Mouse (Mus musculus) fibroblast of lung, adult 2 months (primary cell): Measurements from ENCODE around the gene Tpp2.
A peak's percentile ranks its signal among the peaks of the same experiment; 100 is the strongest.
"Not testable (repeated sequence)": the region's sequence is repeated elsewhere in the genome, so short reads cannot be mapped to it uniquely, and the experiment has no call there.

Experiments
- DNase-seq: peaks from one replicate; pipeline ENCODE4 v3.0.0-alpha.2; 2011; ENCODE audit warnings: low read depth

The Tpp2 gene

GRCm38 (mm10) chr1:43933488-43934415 is at the start of gene Tpp2:
Gene Tpp2 (plus strand): TSS chr1:43933647.
- DNase-seq, result peak; percentile 99

DNA sequence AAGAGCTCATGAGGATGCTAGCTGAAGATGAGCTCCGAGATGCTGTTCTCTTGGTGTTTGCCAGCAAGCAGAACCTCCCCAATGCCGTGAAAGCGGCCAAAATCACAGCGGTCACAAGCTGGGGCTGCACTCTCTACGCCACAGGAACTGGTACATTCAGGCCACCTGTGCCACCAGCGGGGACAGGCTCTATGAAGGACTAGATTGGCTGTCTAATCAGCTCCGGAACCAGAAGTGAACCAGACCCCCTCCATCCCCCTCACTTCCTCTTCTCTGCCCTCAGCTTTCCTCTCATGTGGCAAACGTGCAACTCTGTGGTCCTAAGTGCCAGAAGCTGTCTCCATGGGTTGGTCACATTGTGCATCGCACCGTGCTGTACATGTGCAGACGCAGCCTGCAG is 45.1 kb upstream of the Tpp2 start:
- not testable (repeated sequence) for DNase-seq

GRCm38 (mm10) chr1:43895742-43896141 is 37.7 kb upstream of the Tpp2 start:
- no peak for DNase-seq

DNA sequence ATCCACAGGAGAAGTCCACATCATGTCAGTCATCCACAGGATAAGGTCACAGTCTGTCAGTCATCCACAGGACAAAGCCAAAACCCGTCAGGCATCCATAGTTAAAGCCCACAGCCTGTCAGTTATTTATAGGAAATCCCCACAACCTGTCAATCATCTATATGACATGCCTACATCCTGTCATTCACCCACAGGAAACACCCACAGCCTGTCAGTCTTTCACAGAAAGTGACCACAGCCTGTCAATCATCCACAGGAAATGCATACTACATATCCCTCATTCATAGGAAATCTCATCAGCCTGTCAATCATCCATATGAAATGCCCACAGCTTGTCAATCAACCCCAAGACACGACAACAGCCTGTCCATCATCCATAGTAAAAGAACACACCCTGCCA is 36.3 kb upstream of the Tpp2 start:
- no peak for DNase-seq

- DNase-seq, result no peak
Observed at GRCm38 (mm10) chr1:43897987-43898386, 35.5 kb upstream of the Tpp2 start.

GRCm38 (mm10) chr1:43898991-43899714 is 34.3 kb upstream of the Tpp2 start:
- DNase-seq, result peak; percentile 15

- DNase-seq, result no peak
Observed at GRCm38 (mm10) chr1:43902417-43902816, 31.0 kb upstream of the Tpp2 start.

- no peak for DNase-seq
Observed at GRCm38 (mm10) chr1:43902855-43903254, 30.6 kb upstream of the Tpp2 start.

- DNase-seq, result no peak
Observed at GRCm38 (mm10) chr1:43915428-43915827, 18.0 kb upstream of the Tpp2 start.

GRCm38 (mm10) chr1:43916854-43917253 is 16.6 kb upstream of the Tpp2 start:
- no peak for DNase-seq

GRCm38 (mm10) chr1:43934416-43934810 is 966 bp downstream of the Tpp2 start:
- no peak for DNase-seq

- DNase-seq, result no peak
Observed at GRCm38 (mm10) chr1:43939310-43939709, 5.9 kb downstream of the Tpp2 start.

DNA sequence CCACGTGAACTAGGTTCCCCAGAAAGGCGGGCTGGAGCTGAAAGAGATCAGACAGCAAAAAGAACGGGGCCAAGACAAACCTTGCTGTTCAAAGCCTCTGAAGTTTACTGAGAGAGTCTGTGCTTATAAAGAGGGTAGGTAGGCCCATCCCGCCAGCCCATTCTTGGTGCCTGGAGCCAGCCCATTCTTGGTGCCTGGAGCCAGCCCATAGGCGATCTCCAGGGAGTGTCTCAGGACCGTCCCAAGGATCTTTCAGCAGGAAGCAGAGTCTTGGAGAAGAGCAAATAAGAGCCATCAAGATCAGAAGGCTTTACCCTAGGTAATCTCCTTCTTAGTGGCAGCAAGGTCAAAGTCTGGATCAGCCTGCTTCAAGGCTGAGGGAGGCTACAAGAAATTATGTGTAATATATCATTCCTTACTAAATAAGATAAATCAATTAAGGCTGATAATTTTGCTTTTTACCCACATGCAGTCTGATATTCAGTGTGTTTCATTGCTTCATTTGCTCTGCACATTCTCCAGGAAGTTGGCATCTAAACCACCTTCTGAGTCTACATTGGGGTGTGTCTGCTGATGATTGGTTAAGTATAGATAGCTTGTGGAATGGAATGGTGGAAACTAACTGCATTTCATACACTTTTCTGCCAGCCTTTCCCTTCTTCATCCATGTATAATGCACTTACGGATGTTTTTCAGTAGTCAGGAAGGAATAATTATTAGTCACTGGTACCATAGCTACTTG is 8.2 kb downstream of the Tpp2 start:
- no peak for DNase-seq

- DNase-seq, result no peak
Observed at GRCm38 (mm10) chr1:43942814-43943213, 9.4 kb downstream of the Tpp2 start.

DNA sequence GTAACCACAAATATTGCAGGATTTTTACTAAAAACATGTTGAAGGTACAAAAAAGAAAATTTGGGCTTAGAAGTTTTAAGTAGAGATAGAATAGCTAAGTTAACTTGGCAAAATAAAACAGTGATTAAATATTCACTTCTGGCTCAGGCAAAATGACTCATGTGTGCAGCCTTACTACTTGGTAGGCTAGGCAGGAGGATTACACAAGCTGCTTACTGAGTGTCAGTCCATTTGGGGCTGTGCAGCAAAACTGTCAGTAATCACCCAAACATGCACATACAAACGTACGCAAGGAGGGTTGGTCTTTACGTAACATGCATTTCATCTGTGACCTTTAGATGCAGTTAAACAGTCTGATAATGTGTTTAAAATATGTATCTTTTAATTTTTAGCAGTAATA is 20.2 kb downstream of the Tpp2 start:
- no peak for DNase-seq

- DNase-seq, result no peak
Observed at GRCm38 (mm10) chr1:43964381-43964780, 30.9 kb downstream of the Tpp2 start.

DNA sequence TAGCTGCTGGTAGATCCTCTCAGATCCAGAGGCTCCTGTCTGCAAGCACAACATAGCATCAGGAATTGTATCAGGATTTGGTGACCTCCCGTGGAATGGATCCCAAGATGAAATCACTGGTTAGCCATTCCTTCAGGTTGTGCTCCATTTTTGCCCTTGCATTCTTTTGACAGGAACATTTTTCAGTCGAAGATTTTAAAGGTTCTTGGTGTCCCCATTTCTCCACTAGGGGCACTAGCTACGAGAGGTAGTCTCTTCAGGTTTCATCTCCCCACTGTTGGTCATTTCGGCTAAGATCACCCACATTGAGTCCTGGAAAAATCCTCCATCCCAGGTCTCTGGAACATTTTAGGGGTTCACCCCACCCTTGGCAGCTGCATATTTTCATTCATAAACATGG is 33.3 kb downstream of the Tpp2 start:
- no peak for DNase-seq

DNA sequence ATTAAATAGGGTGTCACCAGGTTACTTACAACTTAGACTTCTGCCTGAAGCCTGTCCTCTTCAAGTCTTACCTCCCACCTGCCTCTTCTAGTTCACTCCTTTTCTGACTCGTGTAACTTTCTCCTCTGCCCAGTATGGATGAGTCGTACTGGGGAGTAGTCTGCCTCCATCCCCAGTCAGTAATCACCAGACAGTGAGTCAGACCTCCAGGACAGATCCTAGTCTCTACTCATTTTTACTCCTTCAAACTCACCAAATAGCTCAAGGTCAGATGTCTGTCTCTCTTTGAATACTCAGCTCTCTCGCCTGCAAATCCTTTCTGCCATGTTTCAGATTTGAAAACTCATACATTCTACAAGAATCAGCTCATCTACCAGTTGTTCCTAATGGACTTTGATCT is 35.9 kb downstream of the Tpp2 start:
- peak; percentile 61 for DNase-seq

GRCm38 (mm10) chr1:43971089-43971488 is 37.6 kb downstream of the Tpp2 start:
- no peak for DNase-seq

- no peak for DNase-seq
Observed at GRCm38 (mm10) chr1:43996914-43997589, 63.6 kb downstream of the Tpp2 start.

GRCm38 (mm10) chr1:44004513-44004912 is 71.1 kb downstream of the Tpp2 start:
- DNase-seq, result no peak

- DNase-seq, result no peak
Observed at GRCm38 (mm10) chr1:44015556-44015955, 82.1 kb downstream of the Tpp2 start.
